Mouse (Mus musculus) limb, embryonic 11.5 days (tissue): ENCODE results near the gene Gsap. TPM values are rescaled to one million over a fixed set of nuclear protein-coding genes. Genes with fewer than 3 reads are reported as not detected.
"Not testable (repeated sequence)": the region's sequence is repeated elsewhere in the genome, so short reads cannot be mapped to it uniquely, and the experiment has no call there.

ENCODE experiments used
- ATAC-seq: fragments of 200-750 bp; cut with Nextera tagmentation; 2 replicates; pipeline ENCODE4 v1.8.0; 2017; ENCODE audit warnings: low read depth; ENCODE audit not compliant: insufficient number of reproducible peaks, low FRiP score, low TSS enrichment
- DNase-seq: peaks from one replicate; pipeline ENCODE4 v3.0.0-alpha.2; 2015; ENCODE audit warnings: low spot score
- H3K27ac ChIP-seq: fragments of 300-500 bp; sonication (generic); replicated peaks from 2 replicates; pipeline ENCODE4 v1.5.1; 2014; ENCODE audit warnings: low read depth, mild to moderate bottlenecking, low read length
- H3K27me3 ChIP-seq: fragments of 300-500 bp; sonication (generic); 2 replicates; pipeline ENCODE4 v1.6.1; 2014; ENCODE audit warnings: mild to moderate bottlenecking, low read length, mixed read lengths; ENCODE audit not compliant: control insufficient read depth, insufficient read depth
- H3K36me3 ChIP-seq: fragments of 300-500 bp; sonication (generic); 2 replicates; pipeline ENCODE4 v1.6.1; 2014; ENCODE audit warnings: mild to moderate bottlenecking, low read length, moderate library complexity, mixed read lengths; ENCODE audit not compliant: control insufficient read depth, insufficient read depth
- H3K4me1 ChIP-seq: fragments of 300-500 bp; sonication (generic); 2 replicates; pipeline ENCODE4 v1.6.1; 2014; ENCODE audit warnings: low read length, mixed read lengths; ENCODE audit not compliant: control insufficient read depth, insufficient read depth
- H3K4me2 ChIP-seq: fragments of 300-500 bp; sonication (generic); 2 replicates; pipeline ENCODE4 v1.6.1; 2014; ENCODE audit warnings: low read depth, mild to moderate bottlenecking, moderate library complexity; ENCODE audit not compliant: severe bottlenecking
- H3K4me3 ChIP-seq: fragments of 300-500 bp; sonication (generic); 2 replicates; pipeline ENCODE4 v1.5.1; 2014; ENCODE audit warnings: low read depth, low read length
- H3K9ac ChIP-seq: fragments of 300-500 bp; sonication (generic); 2 replicates; pipeline ENCODE4 v1.6.1; 2014; ENCODE audit warnings: mild to moderate bottlenecking, low read length
- H3K9me3 ChIP-seq: fragments of 300-500 bp; sonication (generic); 2 replicates; pipeline ENCODE4 v1.6.1; 2016; ENCODE audit warnings: low read length; ENCODE audit not compliant: control insufficient read depth
- WGBS: fragments of 180-500 bp; shearing (Covaris S2); extraction: QIAGEN DNeasy Blood & Tissue Kit; methylation state at CpG from one replicate; pipeline ENCODE4 v1.1.7; 2014; 5-methylcytosine and 5-hydroxymethylcytosine counted together
- polyA plus RNA-seq: library from polyadenylated mRNA; unstranded; fragments of >200 nt; fragmentation: Nextera tagmentation; extraction: Ambion mirVana; gene quantifications from 2 replicates; pipeline ENCODE4 v1.2.1, GENCODE M21; 2014

The Gsap gene
- polyA plus RNA-seq, 1 experiment from 2014 or later = 2.2 TPM

DNA sequence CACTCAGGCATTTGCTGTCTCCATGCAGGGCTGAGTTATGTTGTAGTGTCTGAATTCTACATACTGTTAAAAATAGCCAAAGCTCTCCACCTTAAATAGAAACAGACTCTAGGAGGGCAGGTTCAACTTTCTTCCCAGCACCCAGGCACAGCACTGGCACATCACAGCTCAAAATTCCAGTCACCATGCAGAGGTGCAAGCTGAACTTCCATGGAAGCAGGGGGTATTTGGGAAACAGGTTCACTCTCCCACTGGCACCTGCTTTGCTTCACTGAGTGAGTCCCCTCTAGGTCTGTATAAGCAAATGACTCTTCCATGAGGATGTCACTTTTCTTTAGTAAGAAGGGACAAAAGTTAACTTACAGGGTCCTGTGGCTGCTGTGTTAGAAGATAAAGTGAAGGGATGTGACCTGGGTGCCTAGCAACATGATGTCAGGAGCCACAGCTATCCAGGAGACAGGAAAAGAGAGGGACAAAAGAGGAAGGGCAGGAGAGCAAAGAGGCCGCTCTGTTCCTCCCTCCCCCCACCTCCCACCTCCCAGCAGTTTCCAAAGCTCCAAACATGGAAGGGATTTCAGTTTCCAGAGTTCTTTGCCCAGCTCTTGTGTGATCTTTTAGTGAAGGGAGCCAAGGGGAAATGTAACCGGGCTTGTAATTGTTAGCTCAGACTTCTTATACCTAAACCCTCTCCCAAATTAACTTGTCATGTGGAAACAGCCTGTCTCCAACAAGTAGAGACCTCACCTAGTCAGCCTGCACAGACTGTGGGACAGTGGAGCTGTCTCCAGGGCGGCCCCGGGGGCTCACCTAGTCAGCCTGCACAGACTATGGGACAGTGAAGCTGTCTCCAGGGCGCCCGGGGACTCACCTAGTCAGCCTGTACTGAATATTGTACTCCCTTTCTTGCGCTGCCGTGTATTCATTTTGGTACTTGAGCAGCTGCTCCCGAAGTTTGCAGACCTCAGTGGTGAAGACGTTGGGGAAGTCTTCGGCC is 143.9 kb downstream of the Gsap start:
- H3K4me1 ChIP-seq = no peaks in the 10 kb centered on the region

GRCm38 (mm10) chr5:21331656-21332055 is 145.6 kb downstream of the Gsap start:
- Histone ChIP-seq H3K4me2 (no peak overlapping the region), H3K4me3 (no peak overlapping the region), H3K27ac (no peak overlapping the region), H3K27me3 (no peaks in the 10 kb centered on the region), H3K9me3 (no peaks in the 10 kb centered on the region), H3K9ac (no peak overlapping the region), H3K36me3 (no peaks in the 10 kb centered on the region), H3K4me1 (no peaks in the 10 kb centered on the region)
- 94% methylated on average over 5 of the region's 5 CpGs for WGBS
- DNase-seq (no peak), ATAC-seq (no peak)

More for the DNA sequence above, 143.9 kb downstream of the Gsap start:
- Histone ChIP-seq H3K27ac (no peak overlapping the region), H3K9me3 (no peaks in the 10 kb centered on the region), H3K4me3 (no peak overlapping the region), H3K4me2 (no peak overlapping the region), H3K9ac (no peak overlapping the region; the same call in 1 of the 2 replicates), H3K27me3 (no peaks in the 10 kb centered on the region), H3K36me3 (no peaks in the 10 kb centered on the region)
- no peak for DNase-seq
- 54% methylated on average over 11 of the region's 11 CpGs for WGBS
- no peak for ATAC-seq

DNA sequence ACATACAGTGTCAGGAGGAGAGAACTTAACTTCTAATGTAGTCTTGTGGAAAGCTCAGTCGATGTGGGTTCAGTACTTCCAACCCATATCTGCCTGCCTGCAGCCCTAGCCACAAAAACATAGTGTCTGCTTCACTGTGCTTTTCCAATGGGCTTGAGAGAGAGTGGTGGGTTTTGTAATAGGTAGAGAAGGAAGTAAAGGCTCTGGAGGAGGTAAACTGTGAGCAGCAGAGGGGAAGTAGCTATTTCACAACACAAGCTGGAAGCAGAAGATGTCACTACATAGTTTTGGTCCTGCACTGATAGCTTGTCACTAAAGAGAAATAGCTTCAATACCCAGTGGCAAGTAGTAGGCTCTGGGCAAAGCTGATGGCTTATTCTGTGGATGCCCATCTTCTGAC is 146.1 kb downstream of the Gsap start:
- 74% methylated on average over 1 of the region's 1 CpGs for WGBS
- H3K4me2 ChIP-seq = no peak overlapping the region
- no peak overlapping the region for H3K9ac ChIP-seq
- no peak overlapping the region for H3K27ac ChIP-seq
- H3K9me3 ChIP-seq = no peaks in the 10 kb centered on the region
- no peak for DNase-seq
- H3K36me3 ChIP-seq = no peaks in the 10 kb centered on the region
- no peaks in the 10 kb centered on the region for H3K27me3 ChIP-seq
- H3K4me3 ChIP-seq = no peak overlapping the region
- no peaks in the 10 kb centered on the region for H3K4me1 ChIP-seq
- no peak for ATAC-seq

GRCm38 (mm10) chr5:21342265-21342664 is 156.2 kb downstream of the Gsap start:
- not testable (repeated sequence) for H3K27me3 ChIP-seq, H3K4me3 ChIP-seq, H3K36me3 ChIP-seq, H3K27ac ChIP-seq, H3K4me1 ChIP-seq, H3K4me2 ChIP-seq, H3K9me3 ChIP-seq, ATAC-seq, DNase-seq, H3K9ac ChIP-seq

GRCm38 (mm10) chr5:21348366-21348765 is 162.3 kb downstream of the Gsap start:
- WGBS = 87% methylated on average over 7 of the region's 7 CpGs
- no peak overlapping the region for H3K4me3 ChIP-seq
- no peaks in the 10 kb centered on the region for H3K9me3 ChIP-seq
- H3K9ac ChIP-seq = no peak overlapping the region
- no peaks in the 10 kb centered on the region for H3K27me3 ChIP-seq
- H3K27ac ChIP-seq = no peak overlapping the region
- DNase-seq (no peak), ATAC-seq (no peak)
- H3K4me2 ChIP-seq = no peak overlapping the region
- H3K36me3 ChIP-seq = no peaks in the 10 kb centered on the region
- H3K4me1 ChIP-seq = no peaks in the 10 kb centered on the region

GRCm38 (mm10) chr5:21351678-21352077 is 165.6 kb downstream of the Gsap start:
- Histone ChIP-seq H3K4me3 (no peak overlapping the region), H3K4me1 (no peaks in the 10 kb centered on the region)

DNA sequence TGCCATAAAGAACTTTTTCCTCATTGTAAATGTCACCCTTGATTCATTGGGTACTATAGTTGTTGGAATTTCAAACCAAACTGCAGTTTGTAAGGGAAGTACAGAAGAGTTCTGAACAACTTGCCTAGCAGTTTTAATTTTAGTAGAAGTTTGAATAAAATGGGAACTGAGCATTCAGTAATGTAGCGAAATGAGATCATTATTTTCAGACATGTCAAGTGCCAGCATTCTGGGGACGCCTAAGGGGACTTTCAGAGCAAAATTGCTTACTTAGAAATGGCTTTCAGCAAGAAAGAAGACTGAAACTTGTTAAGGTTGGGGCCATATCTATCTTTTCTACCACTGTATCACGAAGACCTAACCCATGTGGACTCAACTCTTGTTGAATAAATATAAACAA is 172.6 kb downstream of the Gsap start:
- ATAC-seq = no peak
- 73% methylated on average over 3 of the region's 3 CpGs for WGBS
- no peak overlapping the region for H3K27ac ChIP-seq

More at GRCm38 (mm10) chr5:21351678-21352077, 165.6 kb downstream of the Gsap start:
- DNase-seq = no peak
- H3K9ac ChIP-seq = no peak overlapping the region
- no peak overlapping the region for H3K27ac ChIP-seq
- no peak for ATAC-seq
- no peaks in the 10 kb centered on the region for H3K9me3 ChIP-seq
- H3K27me3 ChIP-seq = no peaks in the 10 kb centered on the region
- no peak overlapping the region for H3K4me2 ChIP-seq
- H3K36me3 ChIP-seq = no peaks in the 10 kb centered on the region

DNA sequence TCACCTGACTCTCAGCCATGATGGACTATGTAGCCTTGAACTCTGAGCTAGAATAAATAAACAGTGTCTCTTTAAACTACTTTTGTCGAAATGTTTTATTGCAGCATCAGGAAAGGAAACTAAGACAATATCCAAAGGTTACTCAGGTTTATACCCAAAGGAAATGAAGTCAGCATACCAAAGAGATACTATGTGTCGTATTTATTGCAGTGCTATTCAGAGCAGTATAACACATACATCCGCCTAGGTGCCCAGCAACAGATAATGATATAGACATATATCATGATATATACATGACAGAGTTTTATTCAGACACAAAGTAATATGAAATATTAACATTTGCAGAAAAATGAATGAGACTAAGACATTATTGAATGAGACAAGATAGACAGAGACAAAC is 177.3 kb downstream of the Gsap start:
- no peak overlapping the region for H3K4me2 ChIP-seq
- H3K27me3 ChIP-seq = no peaks in the 10 kb centered on the region
- no peak for ATAC-seq
- H3K4me3 ChIP-seq = no peak overlapping the region
- no peak overlapping the region for H3K27ac ChIP-seq
- H3K36me3 ChIP-seq = no peaks in the 10 kb centered on the region
- H3K9ac ChIP-seq = no peak overlapping the region
- WGBS = 85% methylated on average over 3 of the region's 3 CpGs
- no peak for DNase-seq
- H3K9me3 ChIP-seq = no peaks in the 10 kb centered on the region
- no peaks in the 10 kb centered on the region for H3K4me1 ChIP-seq

More for the DNA sequence above, 172.6 kb downstream of the Gsap start:
- H3K4me1 ChIP-seq = no peaks in the 10 kb centered on the region
- no peaks in the 10 kb centered on the region for H3K9me3 ChIP-seq
- H3K9ac ChIP-seq = no peak overlapping the region
- no peak overlapping the region for H3K4me3 ChIP-seq
- no peaks in the 10 kb centered on the region for H3K36me3 ChIP-seq
- no peak overlapping the region for H3K4me2 ChIP-seq
- no peak for DNase-seq
- H3K27me3 ChIP-seq = no peaks in the 10 kb centered on the region
